Mouse (Mus musculus): ENCODE data around the gene Tbc1d8b.

Tbc1d8b gene

DNA sequence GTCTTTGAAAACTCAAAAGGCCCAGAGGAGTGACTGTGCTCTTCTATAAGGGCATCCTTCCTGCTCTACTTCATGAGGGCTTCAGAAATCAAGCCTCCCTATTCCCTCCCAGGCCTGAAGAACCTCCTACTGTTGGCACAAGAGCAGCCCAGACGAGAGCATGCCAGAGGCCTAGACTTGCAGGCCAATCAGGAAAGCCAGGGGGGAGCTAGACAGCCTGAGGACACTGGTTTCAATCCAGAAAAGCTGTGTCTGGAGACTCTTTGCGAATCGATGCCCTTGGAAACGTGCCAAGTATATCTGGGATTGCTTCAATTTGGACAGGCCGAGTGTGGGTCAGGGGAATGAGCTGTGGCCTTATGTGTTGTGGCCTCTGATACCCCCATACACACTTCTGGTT lies 94.6 kb downstream of the Tbc1d8b start:
- DNase-seq (ENCODE audit: low read depth, low spot score) = no peak

DNA sequence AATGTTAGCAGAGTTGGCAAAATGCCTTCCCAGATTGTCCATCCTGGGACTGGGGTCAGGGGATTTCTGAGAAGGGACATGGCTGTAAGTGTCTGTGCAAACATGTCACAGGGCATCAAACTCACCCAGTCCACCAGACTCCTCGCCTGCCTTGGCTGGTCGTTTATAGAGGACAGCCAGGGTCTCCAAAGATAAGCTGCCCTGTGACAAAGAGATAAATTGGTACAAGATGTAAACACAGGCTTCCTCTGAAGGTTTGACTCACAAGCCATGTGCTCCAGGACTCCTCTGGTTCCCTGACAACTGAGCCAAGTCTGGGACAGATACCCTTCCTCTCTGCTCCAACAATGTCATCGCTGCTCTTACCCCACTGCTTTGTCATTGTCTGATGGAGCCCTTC lies 96.2 kb downstream of the Tbc1d8b start:
- DNase-seq (ENCODE audit: low read depth, low spot score) = no peak

DNA sequence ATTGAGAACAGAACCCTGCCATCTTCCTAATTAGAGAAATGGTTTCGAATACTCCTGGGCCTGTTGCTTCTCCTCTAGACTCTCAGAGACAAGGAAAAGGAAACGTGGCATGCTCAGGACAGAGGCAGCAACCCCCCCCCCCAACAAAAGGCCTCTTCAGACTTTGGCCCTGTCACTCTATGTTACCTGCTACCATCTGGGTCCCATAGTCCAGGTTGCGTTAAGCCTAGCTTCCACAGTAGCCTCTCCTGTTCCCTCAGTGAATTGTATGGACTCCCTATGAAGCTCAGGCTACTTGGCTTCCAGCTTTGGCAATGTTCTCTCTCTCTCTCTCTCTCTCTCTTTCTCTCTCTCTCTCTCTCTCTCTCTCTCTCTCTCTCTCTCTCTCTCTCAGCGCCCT lies 96.8 kb downstream of the Tbc1d8b start:
- no peak for DNase-seq (ENCODE audit: low read depth, low spot score)

DNA sequence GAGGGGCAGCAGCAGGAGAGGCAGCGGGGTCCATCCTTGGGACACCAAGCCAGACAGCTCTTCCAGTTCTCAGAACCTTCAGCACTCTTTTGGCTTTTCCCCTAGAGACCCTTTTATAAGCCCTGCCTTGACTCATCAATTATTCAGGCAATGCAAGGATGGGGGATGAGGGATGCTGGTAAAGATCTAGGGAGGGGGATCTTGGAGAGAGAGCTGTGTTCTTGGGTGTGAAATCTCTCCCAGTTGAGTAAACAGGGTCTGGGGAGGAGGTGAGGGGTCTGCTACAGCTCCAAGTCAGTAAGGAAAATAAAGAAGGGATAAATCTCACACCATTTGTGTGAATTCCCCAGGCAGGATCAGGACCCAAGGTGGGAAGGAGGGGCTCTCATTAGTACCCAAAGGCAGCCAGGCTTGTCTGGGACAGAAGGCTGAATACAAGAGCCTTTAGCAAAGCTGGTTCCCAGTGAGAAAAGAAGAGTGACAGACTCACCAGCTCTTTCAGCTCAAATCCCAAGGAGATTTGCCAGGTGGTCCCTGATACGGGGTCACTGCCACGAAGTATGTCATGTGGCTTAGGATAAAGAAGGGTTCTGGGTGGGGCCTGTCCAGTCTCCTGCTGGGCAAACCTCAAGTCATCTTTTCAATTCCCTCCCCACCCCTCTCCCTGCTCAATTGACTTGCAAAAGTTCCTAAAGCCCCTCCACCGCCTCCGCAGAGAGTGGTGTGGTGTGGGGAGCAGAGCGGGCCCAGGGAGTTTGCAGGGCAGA lies 97.7 kb downstream of the Tbc1d8b start, which contains the start of gene Ripply1:
TSS of gene Ripply1 (minus strand) at position 76 of the 767 bp plus-strand sequence.
- DNase-seq (ENCODE audit: low read depth, low spot score) = peak; percentile 15

DNA sequence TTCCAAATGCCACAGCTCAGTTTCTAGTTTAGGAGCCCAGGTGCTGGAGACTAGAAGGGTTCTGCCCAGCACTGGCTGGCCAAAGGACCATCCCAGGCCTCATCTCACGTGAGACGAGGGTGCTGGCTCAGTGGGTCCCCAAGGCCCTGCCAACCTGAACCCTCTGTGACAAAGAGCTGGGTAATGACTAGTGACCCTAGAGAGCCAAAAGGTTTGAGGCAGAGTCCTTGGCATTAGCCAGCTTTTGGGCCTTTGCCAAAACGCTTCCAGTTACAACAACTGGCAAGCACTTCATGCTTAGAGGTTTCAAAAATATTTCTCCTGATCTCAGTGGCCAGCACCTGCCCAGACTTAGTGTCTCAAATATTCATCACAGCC lies 98.2 kb downstream of the Tbc1d8b start:
- no peak for DNase-seq (ENCODE audit: low read depth, low spot score)

DNA sequence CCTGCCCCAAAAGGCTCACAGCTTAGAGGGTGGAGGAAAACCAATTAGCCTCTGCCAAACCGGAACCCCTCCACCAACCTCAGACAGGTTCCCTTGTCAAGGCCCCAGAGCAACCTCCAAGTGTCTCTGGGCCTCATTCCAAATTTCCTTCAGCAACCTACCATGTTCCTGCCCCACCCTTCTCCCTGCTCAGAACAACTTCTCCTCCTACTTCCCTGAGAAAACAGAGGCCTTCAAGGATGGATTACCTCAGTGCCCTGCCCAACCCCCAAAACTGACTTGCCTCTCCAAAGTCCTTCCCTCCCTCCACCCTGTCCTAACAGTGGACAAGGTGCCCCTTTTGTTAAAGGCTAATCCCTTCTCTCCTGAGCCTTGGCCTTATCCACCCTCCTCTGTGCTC lies 101.0 kb downstream of the Tbc1d8b start:
- DNase-seq (ENCODE audit: low read depth, low spot score) = no peak

- DNase-seq (ENCODE audit: low read depth, low spot score) = no peak
Measured at GRCm38 (mm10) chrX:139794072-139794845, 109.5 kb downstream of the Tbc1d8b start.

DNA sequence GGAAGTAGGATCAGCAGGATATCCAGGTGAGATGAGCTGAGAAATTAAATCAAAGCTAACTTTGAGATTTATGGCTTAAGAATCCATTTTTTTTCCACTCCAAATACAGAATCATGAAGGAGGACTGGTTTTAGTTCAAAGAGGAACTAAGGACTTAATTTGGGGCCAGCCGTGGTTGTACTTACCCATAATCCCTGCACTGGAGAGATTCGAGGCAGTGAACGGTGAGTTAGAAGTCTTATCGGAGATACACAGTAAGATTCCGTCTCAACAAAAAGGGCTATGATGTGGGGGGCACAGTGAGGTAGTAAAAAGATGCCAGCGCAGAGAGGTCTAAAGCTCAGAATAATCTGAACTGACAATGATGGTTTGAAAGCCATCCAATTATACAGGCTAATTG lies 111.2 kb downstream of the Tbc1d8b start:
- DNase-seq (ENCODE audit: low read depth, low spot score) = no peak

GRCm38 (mm10) chrX:139797875-139798274 lies 113.1 kb downstream of the Tbc1d8b start:
- no peak for DNase-seq (ENCODE audit: low read depth, low spot score)

DNA sequence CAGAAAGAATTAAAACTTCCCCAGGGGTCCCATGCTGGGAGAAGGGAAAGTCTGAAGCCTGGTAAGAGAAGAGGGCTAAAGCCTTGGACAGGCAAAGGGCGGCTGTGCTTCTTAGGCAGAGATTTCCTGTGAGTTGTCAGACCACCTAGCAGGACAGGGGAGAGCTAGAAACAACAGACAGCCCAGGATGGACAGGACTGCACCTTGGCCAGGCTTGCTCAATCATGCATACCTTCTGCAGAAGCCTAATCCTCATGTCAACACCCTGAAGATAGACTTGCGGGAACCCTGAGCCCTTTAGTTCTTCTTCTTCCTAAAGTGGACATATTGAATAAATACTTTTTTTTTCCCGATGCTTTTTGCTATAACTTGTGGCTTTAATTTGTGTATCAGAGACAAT lies 115.2 kb downstream of the Tbc1d8b start:
- no peak for DNase-seq (ENCODE audit: low read depth, low spot score)

GRCm38 (mm10) chrX:139800406-139800878 lies 115.6 kb downstream of the Tbc1d8b start, which contains the start of gene Cldn2:
Gene Cldn2, plus strand, starts transcription at chrX:139800828.
- no peak for DNase-seq (ENCODE audit: low read depth, low spot score)
